Mouse (Mus musculus): ENCODE data around the gene Cit. TPM values are rescaled to one million over a fixed set of nuclear protein-coding genes. Genes with fewer than 3 reads are reported as not detected.
A peak's percentile ranks its signal among the peaks of the same experiment; 100 is the strongest.

Gene Cit
- polyA plus RNA-seq, 1 experiment from 2014 or later: 28.4 TPM

DNA sequence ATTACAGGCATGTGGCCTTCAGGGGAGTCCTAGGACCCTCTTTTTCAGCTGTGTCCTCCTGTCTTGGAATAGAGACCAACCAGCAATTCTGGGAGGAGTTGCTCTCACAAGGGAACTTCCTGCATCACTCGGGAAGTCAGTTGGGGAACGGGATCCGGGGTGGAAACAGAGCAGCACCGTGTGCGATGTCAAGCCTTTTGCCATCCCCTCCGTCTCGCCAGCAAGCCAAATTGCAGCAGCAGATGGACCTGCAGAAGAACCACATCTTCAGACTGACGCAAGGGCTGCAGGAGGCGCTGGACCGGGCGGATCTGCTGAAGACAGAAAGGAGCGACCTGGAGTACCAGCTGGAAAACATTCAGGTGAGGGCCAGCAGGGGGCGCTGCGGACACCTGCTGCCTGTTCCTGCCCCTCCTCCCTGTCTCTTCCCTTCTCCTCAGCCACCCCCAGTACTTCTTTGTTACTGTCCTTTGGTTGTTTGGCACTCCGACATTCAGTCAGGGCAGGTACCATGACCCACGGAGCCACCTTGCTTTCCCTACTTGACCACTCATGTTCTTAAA lies 134.1 kb downstream of the Cit start:
- no peak overlapping the region for H3K9ac ChIP-seq
- no peak overlapping the region for H3K4me3 ChIP-seq
- no peak for ATAC-seq (ENCODE audit: low FRiP score, low read depth)
- no peaks in the 10 kb centered on the region for H3K4me1 ChIP-seq
- no peaks in the 10 kb centered on the region for H3K27me3 ChIP-seq (replicated peaks)
- WGBS: 52% methylated on average over 16 of the region's 16 CpGs
- no peak overlapping the region for H3K4me2 ChIP-seq (replicated peaks)
- H3K27ac ChIP-seq: no peak overlapping the region
- peaks cover 31% of the 10 kb centered on the region for H3K36me3 ChIP-seq
- no peaks in the 10 kb centered on the region for H3K9me3 ChIP-seq

DNA sequence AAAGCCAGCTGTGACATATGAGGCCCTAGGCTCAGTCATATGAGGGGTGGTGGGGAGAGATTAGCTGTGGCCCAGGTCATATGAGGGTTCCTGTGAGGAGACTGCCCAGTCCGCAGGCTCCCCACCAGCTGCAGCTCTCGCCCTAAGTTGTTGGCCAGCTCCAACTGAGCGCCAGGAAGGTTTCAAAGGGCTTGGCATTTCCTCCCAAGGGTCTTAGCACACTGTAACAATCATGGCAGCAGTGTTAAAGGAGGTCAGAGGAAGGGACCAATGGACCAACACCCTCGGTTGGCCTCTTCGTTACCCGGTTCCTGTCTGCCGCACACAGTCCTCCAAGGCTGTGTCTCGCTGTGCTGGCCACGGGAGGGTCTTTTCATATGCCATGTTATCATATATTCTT lies 135.5 kb downstream of the Cit start:
- ATAC-seq (ENCODE audit: low FRiP score, low read depth): no peak
- 89% methylated on average over 9 of the region's 9 CpGs for WGBS
- H3K36me3 ChIP-seq: peaks cover 30% of the 10 kb centered on the region

DNA sequence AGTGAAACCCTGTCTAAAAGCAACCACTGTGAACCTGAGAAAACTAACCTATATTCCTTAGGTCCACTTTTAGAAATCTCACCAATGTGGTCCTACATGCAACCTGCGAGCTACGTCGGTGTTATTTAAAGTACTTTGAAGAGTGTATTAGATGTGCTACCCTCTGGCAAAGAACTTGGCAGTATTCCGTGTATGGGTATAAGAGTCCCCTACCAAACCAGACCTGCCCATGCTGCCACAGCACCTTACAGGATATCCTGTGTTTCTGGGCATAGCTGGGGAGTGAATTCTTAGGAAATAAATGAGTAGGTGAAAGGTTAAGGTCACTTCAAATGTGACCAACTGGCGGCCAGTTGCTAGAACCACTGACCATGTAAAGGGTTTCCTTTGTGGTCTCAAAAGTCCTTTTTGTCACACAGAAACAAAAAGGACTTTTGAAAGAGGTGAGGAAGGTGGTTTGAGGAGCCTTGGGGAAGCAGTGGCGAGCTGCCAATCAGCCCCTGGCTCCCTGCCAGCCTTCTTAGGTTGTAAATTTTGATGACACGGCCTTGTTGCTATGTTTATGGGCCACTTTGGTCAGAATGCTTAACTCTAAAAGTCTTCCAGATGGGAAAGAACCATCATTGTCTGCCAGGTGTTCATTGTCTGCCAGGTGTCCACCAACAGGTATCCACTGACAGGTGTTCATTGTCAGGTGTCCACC lies 137.7 kb downstream of the Cit start:
- Histone ChIP-seq H3K4me3 (no peak overlapping the region), H3K9me3 (no peaks in the 10 kb centered on the region), H3K36me3 (peaks cover 51% of the 10 kb centered on the region), H3K4me1 (no peaks in the 10 kb centered on the region), H3K9ac (no peak overlapping the region), H3K4me2 (replicated peaks) (no peak overlapping the region), H3K27me3 (replicated peaks) (no peaks in the 10 kb centered on the region), H3K27ac (no peak overlapping the region)
- no peak for ATAC-seq (ENCODE audit: low FRiP score, low read depth)
- WGBS: 75% methylated on average over 7 of the region's 7 CpGs

More for the DNA sequence above, 135.5 kb downstream of the Cit start:
- Histone ChIP-seq H3K9ac (no peak overlapping the region), H3K4me2 (replicated peaks) (no peak overlapping the region), H3K4me3 (no peak overlapping the region), H3K4me1 (no peaks in the 10 kb centered on the region), H3K9me3 (no peaks in the 10 kb centered on the region), H3K27ac (no peak overlapping the region), H3K27me3 (replicated peaks) (no peaks in the 10 kb centered on the region)

DNA sequence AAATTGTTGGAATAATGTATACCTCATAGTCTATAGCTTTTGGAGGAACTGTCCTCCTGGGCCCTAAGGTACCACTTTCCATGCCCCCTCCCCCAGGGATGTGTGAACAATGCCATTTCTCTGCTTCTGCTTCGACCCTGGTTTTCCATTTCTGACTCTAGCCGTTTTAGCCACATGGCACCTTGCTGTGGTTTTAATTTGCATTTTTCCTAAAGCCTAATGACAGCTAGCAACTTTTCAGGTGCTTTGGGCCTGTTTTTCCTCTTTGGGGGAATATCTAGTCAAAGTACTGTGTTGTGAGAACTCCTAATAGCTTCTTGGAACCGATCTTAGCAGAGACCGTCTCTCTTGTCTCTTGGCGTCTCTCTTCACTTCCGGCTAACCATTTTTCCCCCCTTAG lies 139.3 kb downstream of the Cit start:
- Histone ChIP-seq H3K9ac (no peak overlapping the region), H3K27me3 (replicated peaks) (no peaks in the 10 kb centered on the region), H3K27ac (no peak overlapping the region), H3K4me3 (no peak overlapping the region), H3K9me3 (no peaks in the 10 kb centered on the region), H3K36me3 (peaks cover 63% of the 10 kb centered on the region), H3K4me1 (no peaks in the 10 kb centered on the region), H3K4me2 (replicated peaks) (no peak overlapping the region)
- ATAC-seq (ENCODE audit: low FRiP score, low read depth): no peak
- WGBS: 96% methylated on average over 6 of the region's 6 CpGs

DNA sequence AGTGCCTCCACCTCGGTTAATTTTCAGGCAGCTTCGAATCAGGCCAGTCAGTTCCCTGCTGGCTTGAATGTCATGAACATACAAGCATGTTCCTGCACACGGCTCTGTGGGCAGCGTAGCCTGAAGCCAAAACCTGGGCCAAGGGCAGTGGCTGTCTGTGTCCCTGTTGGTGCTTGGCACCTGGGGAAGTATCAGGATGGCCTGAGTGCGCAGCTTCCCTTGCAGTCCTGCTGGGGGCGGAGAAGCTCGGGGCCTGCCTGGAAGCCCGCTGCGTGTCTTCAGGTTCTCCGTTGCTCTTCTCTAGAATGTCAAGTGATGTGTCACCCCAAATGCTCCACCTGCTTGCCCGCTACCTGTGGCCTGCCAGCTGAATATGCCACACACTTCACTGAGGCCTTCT lies 140.0 kb downstream of the Cit start:
- H3K4me3 ChIP-seq: no peak overlapping the region
- H3K4me2 ChIP-seq (replicated peaks): no peak overlapping the region
- whole genome bisulfite sequencing: 94% methylated on average over 11 of the region's 11 CpGs
- H3K27me3 ChIP-seq (replicated peaks): no peaks in the 10 kb centered on the region
- H3K9ac ChIP-seq: no peak overlapping the region
- H3K9me3 ChIP-seq: peaks cover under 1% of the 10 kb centered on the region; the same call in 1 of the 2 replicates
- no peak overlapping the region for H3K27ac ChIP-seq
- no peak for ATAC-seq (ENCODE audit: low FRiP score, low read depth)
- no peaks in the 10 kb centered on the region for H3K4me1 ChIP-seq
- peaks cover 66% of the 10 kb centered on the region for H3K36me3 ChIP-seq

DNA sequence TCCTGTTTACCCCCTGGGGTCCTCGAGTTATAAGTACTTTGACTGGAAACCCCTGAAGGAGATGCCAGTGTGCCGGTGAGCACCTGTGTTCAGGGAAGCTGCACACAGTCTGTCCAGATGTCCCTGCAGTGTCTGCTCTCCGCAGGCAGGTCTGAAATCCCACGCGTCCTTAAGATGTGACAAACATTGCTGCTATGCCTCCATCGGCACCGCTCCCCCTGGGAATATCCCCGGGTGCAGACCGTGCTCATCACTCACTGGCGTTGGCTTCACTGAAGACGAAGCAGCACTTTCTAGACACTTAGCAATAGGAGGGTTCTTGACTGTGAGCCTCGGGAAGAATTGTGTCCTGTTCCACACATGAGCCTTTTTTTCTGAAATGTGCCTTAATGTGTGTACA lies 142.2 kb downstream of the Cit start:
- Histone ChIP-seq H3K4me2 (replicated peaks) (no peak overlapping the region), H3K27me3 (replicated peaks) (no peaks in the 10 kb centered on the region), H3K9ac (no peak overlapping the region), H3K36me3 (peaks cover 73% of the 10 kb centered on the region), H3K4me3 (no peak overlapping the region), H3K9me3 (peaks cover 16% of the 10 kb centered on the region; the same call in 1 of the 2 replicates), H3K4me1 (no peaks in the 10 kb centered on the region), H3K27ac (no peak overlapping the region)
- no peak for ATAC-seq (ENCODE audit: low FRiP score, low read depth)
- WGBS: 88% methylated on average over 12 of the region's 12 CpGs

DNA sequence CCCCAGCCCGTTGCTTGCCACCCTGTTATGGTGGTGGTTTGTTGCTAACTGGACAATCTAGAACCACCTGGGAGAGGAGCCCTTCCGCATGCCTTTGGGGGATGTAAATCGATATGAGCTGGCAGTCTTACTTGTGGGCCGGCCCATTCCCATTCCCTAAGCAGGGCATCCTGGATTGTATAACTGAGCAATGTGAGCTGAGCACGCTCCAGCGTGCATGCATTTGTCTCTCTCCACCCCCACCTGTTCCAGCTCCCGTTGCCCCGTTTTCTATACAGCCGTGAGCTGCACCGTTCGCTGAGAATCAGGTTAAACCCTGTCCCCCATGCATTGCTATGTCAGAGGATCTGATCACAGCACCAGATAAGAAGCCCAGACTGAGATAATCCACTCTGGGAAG lies 146.6 kb downstream of the Cit start:
- Histone ChIP-seq H3K36me3 (peaks cover 75% of the 10 kb centered on the region), H3K4me3 (no peak overlapping the region), H3K4me2 (replicated peaks) (no peak overlapping the region), H3K27me3 (replicated peaks) (no peaks in the 10 kb centered on the region), H3K4me1 (no peaks in the 10 kb centered on the region), H3K9me3 (peaks cover 16% of the 10 kb centered on the region; the same call in 1 of the 2 replicates), H3K9ac (no peak overlapping the region), H3K27ac (no peak overlapping the region)
- 98% methylated on average over 11 of the region's 11 CpGs for WGBS
- no peak for ATAC-seq (ENCODE audit: low FRiP score, low read depth)

DNA sequence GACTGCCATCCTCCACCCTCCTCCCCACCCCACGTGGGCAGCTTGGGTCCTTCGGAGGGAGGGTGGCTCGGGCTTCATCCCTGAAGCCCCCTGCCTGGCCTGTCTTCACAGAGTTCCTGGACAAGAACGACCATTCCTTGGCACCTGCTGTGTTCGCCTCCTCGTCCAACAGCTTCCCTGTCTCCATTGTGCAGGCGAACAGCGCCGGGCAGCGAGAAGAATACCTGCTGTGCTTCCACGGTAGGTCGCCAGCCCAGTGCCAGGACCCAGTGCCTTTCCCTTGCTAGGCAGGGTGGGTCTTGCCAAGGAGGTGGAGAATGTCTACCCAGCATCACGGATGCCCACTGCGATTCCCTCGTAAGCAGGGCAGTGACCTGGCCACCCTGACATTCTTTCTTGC lies 149.0 kb downstream of the Cit start:
- Histone ChIP-seq H3K27ac (no peak overlapping the region), H3K27me3 (replicated peaks) (no peaks in the 10 kb centered on the region), H3K9ac (no peak overlapping the region), H3K4me3 (no peak overlapping the region), H3K36me3 (peaks cover 64% of the 10 kb centered on the region), H3K4me2 (replicated peaks) (no peak overlapping the region), H3K9me3 (peaks cover 16% of the 10 kb centered on the region; the same call in 1 of the 2 replicates), H3K4me1 (no peaks in the 10 kb centered on the region)
- WGBS: 88% methylated on average over 15 of the region's 15 CpGs
- ATAC-seq (ENCODE audit: low FRiP score, low read depth): no peak

DNA sequence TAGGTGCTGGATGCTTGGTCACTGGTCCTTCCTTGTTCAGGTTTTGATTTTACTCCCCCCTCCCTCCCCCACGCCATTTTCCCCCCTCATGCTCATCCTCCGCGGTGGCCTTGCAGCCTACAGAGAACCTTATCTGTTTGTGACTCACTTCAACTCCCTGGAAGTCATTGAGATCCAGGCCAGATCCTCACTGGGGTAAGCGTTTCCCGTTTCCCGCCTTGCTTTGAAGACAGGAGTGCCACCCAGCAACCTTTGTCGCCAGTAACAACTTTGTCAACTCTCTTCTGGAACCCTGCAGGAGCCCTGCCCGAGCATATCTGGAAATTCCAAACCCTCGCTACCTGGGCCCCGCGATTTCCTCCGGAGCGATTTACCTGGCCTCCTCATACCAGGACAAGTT lies 152.3 kb downstream of the Cit start:
- H3K27ac ChIP-seq: no peak overlapping the region
- no peak for ATAC-seq (ENCODE audit: low FRiP score, low read depth)
- H3K36me3 ChIP-seq: peaks cover 40% of the 10 kb centered on the region
- H3K4me2 ChIP-seq (replicated peaks): no peak overlapping the region
- H3K27me3 ChIP-seq (replicated peaks): no peaks in the 10 kb centered on the region
- no peak overlapping the region for H3K4me3 ChIP-seq
- WGBS: 81% methylated on average over 13 of the region's 13 CpGs
- no peak overlapping the region for H3K9ac ChIP-seq
- H3K9me3 ChIP-seq: no peaks in the 10 kb centered on the region
- H3K4me1 ChIP-seq: no peaks in the 10 kb centered on the region

DNA sequence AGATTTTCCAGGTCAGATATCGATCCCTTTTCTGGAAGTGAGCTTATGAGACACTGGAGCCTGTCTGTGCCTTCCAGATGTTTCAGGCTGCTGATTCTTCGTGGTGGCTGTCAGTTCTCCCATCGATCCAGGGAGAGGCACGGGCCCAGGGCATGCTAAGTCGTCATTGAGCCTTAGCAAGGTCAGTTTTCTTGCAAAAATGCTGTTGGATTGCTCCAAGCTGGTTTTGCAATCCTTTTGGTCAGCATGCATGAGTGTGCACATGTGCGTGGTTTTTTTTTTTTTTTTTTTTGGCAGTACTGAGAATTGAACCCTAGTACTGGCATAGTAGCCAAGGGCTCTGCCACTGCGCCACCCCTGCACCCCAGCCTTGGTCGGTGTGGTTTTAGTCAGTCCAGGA lies 158.1 kb downstream of the Cit start:
- Histone ChIP-seq H3K4me2 (replicated peaks) (no peak overlapping the region), H3K36me3 (peaks cover 12% of the 10 kb centered on the region; the same call in 1 of the 2 replicates), H3K9ac (no peak overlapping the region), H3K9me3 (no peaks in the 10 kb centered on the region), H3K27ac (no peak overlapping the region), H3K27me3 (replicated peaks) (no peaks in the 10 kb centered on the region), H3K4me1 (0 out of 2 replicates have a peak, but pooled peaks cover 3% of the 10 kb centered on the region), H3K4me3 (no peak overlapping the region)
- ATAC-seq (ENCODE audit: low FRiP score, low read depth): no peak
- whole genome bisulfite sequencing: 90% methylated on average over 8 of the region's 8 CpGs

DNA sequence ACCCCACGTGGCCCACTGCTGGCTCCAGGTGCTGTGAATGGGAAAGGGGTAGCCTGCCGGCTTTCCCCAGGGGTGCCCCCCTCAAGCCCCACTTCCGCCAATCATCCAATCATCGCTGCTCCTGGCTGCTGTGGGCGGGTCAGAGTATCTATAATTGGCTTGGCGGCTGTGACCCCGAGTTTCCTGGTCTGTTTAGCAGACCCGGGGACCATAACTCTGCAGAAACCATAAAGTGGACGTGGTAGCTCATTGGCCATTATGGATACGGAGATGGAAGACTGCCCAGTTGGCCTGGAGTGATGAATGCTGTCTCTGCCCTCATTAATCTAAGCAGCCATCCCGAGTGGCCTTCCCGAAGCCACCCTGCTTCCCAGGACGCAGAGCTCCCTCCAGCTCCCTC lies 158.7 kb downstream of the Cit start:
- Histone ChIP-seq H3K4me1 (0 out of 2 replicates have a peak, but pooled peaks cover 3% of the 10 kb centered on the region), H3K27ac (no peak overlapping the region), H3K36me3 (peaks cover 12% of the 10 kb centered on the region; the same call in 1 of the 2 replicates), H3K4me3 (no peak overlapping the region), H3K9ac (no peak overlapping the region), H3K27me3 (replicated peaks) (no peaks in the 10 kb centered on the region), H3K9me3 (no peaks in the 10 kb centered on the region), H3K4me2 (replicated peaks) (peak overlapping the region; percentile 14; the same call in 1 of the 2 replicates)
- no peak for ATAC-seq (ENCODE audit: low FRiP score, low read depth)
- 41% methylated on average over 13 of the region's 13 CpGs for WGBS

DNA sequence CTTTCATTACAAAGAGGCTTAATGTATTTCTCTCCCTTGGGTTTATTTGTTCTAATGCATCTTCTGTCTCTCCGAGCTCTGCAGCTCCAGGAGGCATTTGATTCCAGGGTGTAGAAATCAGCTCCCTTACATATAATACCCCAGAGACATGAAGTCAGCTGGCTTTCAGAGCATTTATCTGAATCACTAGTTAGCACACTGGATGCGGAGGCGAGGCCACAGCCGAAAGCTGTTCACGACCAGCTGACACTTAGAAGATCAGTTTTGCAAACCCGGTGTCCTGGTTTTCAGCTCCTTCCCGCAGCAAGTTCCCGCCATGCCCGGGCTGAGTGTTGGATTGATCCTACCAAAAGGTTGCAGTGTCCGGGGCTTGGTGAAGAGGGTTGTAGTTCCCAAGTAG lies 159.2 kb downstream of the Cit start:
- WGBS: 74% methylated on average over 10 of the region's 10 CpGs
- no peak for ATAC-seq (ENCODE audit: low FRiP score, low read depth)
- Histone ChIP-seq H3K36me3 (peaks cover 12% of the 10 kb centered on the region; the same call in 1 of the 2 replicates), H3K27me3 (replicated peaks) (no peaks in the 10 kb centered on the region), H3K9ac (no peak overlapping the region), H3K4me1 (0 out of 2 replicates have a peak, but pooled peaks cover 3% of the 10 kb centered on the region), H3K27ac (no peak overlapping the region), H3K9me3 (no peaks in the 10 kb centered on the region), H3K4me2 (replicated peaks) (peak overlapping the region; percentile 14; the same call in 1 of the 2 replicates), H3K4me3 (no peak overlapping the region)

Data from neural tube, embryonic 12.5 days (tissue).